Mouse (Mus musculus): ENCODE results near the gene Smc4. TPM values are rescaled to one million over a fixed set of nuclear protein-coding genes. Genes with fewer than 3 reads are reported as not detected.

The Smc4 gene
- 10 to 100 TPM; 34.1 to 38.1 TPM for total RNA-seq (2021)
- long read RNA-seq, experiment 1, partial matches to known transcripts: 25 of 29 reads
- long read RNA-seq, experiment 1, other reads (novel, unspliced or antisense): 4 of 29 reads
- long read RNA-seq, experiment 2, full-length matches to known transcripts: 2 of 2 reads
- long read RNA-seq, experiment 2, partial matches to known transcripts: 0 of 2 reads
- long read RNA-seq, experiment 2, other reads (novel, unspliced or antisense): 0 of 2 reads

DNA sequence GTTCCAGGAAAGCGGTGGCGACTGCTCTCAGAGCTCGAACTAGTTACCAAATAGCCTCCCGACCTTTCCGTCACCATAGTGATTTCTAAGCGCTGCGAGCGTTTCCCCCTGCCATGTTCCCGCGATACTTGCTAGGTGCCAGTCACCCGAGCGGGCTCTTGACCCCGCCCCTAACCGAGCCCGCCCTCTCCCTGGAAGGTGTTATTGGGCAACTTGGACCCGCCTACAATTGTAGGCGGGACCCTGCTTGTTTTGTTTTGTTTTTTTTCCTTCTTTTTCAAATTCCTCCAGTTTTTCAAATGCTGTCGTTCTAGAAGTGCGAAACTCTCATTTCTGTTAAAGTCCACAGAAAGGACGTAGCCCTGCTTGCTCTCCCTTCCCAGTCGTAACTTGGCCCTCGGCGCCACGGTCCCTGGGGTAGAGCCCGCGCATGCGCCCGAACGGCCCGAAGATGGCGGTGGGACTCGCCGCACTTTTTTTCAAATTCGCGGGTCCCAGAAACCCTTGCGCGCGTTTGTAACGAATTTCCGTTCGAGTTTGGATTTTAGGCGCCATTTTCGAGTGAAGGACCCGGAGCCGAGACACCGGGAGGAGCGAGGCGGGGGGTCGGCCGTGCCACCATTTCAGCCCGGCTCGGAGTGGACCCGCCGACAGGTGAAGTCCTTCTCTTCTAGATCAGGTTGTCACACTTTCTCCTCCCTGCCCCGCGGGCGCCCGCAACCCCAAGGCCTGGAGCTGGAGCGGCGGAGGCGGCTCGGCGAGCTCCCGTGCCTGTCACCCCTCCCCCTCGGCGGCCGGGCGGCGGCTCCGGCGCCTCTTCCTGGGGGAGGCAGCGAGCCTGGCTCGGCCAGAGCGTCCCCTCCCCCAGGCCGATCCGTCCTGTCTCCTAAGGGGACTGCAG, at the start of gene Smc4, which contains the start of gene Ift80:
Smc4 (plus strand) TSS at position 302 of the 901 bp plus-strand sequence.
Ift80 (minus strand) TSS at position 134 of the 901 bp plus-strand sequence.
- peak; percentile 95 to 96 for DNase-seq

DNA sequence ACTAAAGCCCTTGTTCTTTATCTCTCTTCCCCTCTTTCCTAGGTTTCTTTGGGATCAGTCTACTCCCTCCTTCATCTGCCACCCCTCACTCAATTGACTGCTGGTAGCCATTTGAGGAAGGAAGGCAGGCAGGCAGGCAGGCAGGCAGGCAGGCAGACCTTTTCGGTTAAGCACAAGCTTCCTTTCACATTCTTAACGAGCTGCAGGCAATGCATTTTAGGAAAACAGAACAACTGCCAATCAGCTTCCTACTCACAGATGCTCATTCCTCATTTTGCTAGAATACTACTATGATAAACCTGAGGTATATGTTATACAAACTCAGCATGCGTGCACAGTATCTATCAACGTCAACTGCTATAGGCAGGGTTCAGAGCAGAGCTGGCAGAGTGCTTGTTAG, 48.1 kb upstream of the Smc4 start:
- DNase-seq: no peak

DNA sequence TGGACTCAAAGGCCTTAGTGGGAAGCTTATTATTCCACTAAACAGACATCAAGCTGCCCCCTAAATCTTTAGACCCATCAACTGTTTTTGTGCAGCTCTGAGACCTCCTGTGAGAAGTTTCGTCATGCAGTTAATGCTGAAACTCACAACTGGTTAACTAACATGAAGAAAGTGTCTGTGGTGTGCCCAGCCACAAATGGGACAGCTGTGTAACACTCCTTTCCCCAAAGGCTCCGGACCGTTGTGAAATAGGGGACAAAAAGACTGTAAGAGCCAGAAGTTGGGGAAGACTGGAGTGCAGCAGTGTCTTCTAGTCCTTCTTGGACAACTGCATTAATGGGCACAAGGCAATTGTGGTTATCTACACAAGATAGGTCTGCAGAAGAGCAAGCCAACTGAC, 47.1 kb upstream of the Smc4 start:
- DNase-seq: no peak

DNA sequence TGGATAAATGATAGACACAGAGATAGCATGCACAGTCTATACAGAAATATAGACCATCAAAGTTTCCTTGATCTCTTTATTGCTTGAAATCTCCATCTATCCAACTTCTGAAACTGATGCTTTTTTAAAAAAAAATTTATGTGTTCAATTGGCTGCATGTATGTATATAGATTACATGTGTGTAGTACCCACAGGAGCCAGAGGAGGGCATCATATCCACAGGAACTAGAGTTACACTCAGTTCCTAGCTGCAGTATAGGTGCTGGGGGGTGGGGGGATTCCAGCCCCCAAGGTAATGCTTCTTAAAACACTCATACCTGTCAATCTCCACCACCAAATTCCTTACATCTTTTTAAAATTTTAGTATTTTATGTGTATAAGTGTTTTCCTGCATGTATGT, 39.9 kb upstream of the Smc4 start:
- peak in 1 of 2 experiments; percentile 20 for DNase-seq

DNA sequence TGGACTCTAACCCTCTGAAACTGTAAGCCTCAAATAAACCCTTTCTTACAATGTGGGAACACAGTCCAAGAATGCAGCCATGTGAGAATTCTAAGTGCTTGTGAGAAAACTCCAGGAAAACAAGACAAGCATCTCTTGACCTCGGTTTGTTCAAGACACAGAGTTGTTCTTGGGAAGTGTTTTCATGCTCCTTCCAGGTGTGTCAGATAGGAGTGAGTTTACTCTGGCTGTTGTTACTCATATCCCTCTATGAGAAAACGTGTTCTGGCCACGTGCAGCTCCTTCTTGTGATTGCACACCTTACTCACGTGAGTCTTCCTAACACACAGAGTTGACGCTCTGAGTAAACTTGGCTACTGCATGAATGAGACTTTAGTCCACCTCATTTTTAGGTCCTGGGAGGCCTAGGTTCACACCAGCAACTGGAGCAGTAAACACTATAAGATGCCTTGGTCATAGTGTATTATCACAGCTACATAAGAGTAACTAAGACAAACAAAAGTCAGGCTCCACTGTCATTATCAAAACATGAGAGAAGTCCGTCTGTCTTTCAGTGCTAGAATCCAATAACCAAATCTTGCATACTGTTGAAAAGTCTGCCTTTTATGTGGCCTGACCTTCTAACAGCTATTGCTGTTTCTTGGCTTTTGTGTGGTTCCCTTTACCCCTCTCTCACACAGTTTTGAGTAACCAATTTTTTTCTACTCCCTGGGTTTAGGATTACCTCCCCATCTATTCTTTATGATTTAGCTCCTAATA, 37.8 kb upstream of the Smc4 start:
- DNase-seq: no peak

DNA sequence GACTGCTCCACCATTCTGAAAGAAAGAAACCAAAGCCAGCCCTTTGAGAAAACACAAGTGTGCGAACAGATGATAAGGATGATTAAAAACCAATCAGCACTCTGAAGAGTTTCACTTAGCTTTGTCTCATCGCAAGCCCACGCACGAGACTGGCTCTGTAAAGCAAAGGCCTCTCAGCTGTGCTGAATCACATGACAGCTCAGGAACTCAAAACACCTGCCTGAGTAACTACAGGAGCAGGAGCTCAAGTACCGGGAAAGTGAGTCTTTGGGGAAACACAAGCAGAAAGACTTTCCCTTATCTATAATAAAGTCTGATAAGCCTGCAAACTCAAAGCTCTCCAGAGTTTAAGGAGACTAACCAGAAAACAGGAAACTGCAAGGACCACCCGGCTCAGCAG, 37.1 kb upstream of the Smc4 start:
- no peak for DNase-seq

DNA sequence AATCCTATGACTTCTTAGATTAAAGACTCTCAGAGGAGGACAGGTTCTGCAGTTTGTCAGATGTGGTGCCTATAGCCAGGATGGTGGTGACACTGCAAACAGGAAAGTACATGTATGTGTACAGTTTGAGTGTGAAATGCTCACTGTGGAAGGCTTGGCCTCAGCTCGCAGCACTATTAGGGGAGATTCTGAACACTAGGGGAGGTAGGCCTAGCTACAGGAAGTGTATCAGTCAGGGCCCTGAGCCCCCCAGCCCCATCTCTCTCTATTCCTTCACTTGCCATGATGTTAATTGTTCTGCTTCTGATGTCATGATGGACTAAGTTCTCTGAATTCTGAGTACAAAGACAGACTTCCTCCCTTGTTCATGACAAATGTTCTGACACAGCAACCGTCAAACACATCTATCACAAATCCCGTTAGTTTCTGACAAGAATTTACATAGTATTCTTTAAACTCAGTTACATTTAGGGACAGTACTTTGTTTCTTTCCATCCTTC, 35.4 kb upstream of the Smc4 start:
- no peak for DNase-seq

DNA sequence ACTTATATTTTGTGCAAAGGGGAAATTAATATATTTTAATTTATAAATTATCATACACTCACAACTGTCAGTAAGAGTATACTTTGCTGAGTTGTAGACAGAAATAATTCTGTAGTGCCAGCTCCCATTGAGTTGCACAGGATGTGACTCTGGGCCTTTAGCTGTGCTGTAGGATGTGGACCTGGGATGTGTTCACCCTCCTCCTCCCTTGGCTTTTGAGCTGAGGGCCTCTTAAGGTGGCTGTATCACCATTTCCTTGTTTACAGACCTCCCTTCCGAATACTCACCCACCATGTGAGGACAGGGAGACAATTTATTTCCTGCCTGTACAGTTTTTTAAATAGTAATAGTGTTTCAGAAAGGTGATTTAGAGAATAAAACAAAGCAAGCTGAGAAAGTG, 31.0 kb upstream of the Smc4 start:
- no peak for DNase-seq

DNA sequence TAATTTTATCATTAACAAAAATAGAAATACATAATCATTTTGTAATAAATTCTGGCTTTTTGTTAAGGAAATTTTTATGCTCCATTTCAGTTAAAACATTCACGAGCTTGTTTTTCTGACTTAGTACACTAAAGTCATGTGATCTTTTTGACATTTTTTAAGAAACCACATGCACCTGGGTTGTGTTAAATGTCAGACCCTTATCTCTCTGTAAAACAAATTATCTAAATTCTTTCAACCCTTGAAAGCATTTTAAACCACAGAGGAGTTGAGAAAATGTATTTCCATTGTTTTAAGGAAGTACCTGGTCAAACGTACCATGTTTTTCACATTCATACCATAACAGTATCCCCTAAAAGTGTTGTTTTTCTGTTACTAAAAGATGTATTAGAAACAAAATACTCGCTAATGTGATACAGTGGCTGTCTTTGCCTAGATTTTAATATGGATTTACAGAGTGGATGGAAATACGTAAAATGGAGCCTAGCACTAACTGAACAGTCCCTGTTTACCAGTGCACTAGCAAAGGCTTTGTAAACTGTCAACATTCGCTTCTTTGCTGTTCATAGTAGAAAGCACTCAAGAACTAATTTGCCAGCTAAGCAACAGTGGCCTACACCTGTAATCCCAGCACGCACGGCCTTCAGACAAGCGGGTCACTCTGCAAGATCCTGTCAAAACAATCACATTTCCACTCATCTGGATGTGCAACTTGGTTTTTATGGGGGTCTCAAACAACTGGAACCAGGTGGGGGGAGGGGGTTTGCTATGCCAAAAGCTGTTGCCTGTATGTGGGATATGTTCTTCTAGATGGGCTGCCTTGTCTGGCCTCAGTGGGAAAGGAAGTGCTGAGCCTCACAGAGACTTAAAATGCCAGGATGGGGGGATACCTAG, 29.7 kb upstream of the Smc4 start:
- DNase-seq: no peak

DNA sequence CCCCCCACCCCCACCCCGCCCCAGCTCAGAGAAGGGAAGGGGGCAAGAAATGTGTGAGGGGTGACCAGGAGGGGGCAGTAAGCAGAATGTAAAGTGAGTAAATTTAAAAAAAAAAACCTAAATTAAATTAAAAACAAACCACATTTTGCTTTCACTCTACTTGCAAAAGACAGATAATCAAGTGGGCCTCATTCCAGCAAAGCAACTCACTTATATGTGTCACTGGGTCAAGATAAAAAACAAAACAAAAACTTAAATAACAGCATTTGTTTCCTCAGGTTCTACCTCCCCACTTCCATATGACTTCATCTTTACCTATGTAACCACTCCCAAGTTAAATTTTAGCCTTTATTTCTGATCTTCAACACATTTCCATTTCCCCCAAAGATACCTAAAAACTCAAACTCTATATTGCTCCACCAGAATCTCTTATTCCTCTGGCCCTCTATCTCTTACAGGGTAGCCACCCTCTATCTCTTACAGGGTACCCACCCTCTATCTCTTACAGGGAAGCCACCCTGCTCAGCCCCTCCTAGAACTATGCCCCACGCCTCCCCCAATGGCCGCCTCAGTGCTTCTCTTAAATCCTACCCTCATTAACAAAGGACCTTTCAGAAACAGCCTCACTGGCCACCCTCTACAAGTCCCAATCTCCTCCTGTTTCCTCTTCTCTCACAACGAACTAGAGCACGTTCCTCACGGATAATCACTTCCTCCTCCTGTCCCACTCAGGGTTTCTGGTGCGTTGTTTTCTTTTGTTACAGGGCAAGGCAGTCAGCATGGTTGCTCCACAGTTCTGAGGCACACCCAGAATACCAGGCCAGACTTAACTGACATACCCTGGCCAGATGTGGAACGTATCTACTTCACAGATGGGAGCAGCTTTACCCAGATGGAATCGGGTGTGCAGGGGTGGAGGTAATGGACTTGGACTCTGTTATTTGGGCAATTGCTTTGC, 28.7 kb upstream of the Smc4 start:
- DNase-seq: no peak

DNA sequence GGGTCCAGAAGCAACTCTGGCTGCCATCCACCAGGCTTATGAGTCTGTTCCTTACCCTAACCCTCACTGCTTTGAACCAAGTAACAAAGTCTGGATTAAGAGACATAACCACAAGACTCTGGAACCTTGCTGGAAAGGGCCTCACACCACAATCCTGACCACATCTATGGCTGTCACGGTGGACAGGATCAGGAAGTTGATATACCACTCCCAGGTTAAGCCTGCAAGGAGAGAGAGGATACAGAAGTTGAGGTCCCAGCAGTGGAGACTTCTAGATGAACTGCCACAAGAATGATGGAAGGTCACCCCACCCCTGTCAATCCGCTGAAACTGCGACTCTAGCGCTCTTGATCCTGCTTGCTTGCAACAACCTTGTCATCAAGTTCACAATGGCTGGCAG, 26.8 kb upstream of the Smc4 start:
- no peak for DNase-seq

DNA sequence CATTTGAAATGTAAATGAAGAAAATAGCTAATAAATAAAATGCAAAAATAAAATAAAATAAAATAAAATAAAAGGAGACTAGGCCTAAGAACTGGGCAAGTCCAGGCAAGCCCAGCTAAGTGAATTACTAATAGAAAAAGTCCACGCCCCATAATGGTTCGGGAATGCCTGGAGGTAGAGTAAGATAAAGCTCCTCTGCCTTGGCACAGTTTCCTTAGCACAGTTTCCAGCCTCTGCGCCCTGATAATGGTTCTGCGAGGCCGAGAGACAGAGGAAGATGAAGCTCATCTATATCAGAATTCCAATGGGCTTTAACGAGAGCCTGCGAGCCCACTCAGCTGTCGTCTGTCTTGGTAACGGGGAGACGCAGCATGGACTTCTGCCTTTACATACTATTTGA, 25.4 kb upstream of the Smc4 start:
- DNase-seq: no peak

DNA sequence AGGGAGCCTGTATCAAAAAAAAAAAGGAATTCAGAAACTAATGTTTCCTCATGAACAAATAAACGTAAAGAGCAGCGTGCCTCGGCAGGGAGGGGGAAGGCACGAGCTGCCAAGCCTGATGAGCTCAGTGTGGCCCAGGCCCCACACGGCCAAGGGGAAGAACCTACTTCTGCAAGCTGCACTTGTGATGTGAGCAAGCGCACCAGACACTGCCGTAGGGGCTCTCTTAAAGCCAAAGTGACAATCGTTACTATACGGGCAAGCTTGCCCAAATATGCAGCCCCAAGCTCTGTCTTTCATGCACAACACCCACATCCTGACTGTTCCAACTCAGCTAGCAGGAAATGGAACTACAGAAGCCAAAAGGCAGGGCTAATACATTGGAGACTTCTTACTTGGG, 23.6 kb upstream of the Smc4 start:
- DNase-seq: peak in 1 of 2 experiments; percentile 15

DNA sequence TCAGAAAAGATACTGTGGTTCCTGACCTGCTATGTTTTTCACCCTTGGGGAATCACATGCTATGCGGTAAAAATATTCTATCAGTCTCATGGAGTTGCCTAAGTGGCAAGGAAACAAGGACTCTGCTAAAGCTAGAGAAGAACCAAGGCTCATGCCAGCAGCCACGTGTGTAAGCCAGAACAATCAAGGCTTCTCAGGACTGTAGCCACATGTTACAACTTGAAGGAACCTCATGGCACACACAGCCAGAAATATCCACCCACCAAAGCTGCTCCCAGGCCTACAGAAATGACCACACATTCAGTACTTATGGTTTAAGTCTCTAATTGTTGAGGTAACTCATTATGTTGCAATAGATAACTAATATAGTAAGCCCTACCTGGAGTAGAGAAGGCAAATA, 18.0 kb upstream of the Smc4 start:
- DNase-seq: no peak

DNA sequence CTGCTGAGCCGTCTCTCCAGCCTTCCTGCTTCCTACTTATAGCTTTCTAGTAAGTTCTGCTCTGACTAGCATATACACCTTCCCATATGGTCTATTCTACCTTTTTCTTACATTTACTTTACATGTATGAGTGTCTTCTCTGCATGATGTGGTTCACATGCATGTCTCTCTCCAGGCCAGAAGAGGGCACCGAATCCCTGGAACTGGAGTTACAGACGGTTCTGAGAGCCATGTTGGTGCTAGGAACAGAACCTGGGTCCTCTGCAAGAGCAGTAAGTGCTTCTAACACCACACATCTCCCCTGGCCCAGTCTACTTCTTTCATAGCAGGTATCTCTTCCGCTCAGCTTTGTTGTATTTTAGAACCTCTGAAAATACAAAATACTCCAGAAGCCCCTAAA, 1.8 kb upstream of the Smc4 start:
- DNase-seq: no peak

DNA sequence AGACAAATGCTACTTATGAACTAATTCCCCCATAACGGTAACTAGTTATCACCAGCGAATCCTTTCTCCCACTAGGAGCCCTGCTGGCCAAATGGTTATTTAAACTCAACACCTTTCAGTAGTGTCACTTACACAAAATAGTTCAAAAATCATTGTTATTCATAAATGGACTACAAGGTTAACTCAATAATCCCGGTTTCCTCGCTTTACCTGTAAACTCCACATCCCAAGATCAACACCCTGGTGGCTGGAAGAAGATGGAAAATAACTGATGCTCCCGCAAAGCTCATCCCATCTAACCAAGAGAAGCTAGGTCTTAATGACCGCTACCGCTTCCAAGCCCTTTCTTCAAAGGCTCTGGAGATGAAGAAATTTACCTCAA, 492 bp upstream of the Smc4 start:
- no peak for DNase-seq

DNA sequence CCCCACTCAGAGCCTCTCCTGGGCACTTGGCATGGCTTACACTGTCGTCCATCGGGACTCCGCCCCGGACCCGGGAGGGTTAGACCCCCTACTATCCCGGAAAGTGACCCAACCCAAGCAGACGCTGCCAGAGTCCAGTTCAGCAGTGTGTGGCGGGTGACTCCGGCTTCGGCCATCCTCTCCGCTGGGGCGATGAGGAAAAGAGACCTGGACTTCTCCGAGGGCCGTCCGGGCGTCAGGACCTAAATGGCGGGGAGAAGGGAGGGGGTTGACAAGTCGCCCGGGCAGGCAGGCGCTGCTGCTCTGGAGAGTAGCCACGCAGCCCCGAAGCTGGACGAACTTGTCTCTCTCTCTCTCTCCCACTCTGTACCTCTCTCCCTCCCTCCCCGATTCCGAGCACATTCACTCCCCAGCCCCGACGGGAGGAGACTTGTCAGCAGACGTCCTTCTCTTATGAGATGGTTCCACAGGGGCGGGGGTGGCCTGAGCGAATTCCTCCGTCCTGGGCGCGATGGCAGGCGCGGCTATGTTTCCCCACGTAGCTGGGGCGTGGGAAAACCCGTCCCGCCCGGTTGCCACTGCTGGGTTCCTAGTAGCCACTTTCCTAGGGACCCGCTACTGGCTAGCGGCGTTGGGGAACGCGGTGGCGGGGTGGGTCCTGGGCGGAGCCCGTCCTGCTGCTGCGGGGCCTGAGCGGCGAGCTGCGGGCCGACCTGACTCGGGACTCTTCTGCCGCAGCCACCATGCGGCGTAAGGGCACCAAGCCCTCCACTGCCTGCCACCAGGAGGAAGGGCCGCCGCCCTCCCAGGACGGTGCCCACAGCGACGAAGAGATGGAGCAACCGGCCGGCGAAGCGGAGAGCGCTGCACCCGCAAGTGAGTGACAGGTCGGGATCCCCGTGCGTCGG, 1.1 kb downstream of the Smc4 start:
- peak; percentile 71 to 72 for DNase-seq

DNA sequence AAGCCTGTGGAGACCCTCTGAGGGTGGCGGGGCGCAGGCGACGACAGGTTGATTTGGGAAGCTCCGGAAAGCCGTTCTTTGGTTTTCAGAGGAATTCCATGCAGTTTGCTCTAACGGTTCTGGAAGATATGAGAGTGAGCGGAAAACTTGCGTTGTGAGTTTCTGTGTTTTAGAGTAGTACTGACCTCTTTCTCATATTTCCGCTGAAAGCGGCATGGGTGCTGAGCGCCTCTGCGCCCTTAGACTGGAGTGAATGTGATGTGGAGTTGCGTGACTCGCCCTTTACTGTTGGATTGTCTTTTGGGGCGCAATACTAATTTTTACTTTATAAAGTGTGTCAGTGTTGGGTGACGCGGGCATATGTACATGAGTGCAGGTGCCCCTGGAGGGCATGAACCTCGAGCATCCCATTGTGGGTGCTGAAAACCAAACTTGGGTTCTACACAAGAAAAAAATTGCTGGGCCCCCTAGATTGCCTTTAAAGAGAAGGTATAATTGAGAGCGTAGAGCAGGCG, 1.8 kb downstream of the Smc4 start:
- DNase-seq: peak; percentile 21 to 32

DNA sequence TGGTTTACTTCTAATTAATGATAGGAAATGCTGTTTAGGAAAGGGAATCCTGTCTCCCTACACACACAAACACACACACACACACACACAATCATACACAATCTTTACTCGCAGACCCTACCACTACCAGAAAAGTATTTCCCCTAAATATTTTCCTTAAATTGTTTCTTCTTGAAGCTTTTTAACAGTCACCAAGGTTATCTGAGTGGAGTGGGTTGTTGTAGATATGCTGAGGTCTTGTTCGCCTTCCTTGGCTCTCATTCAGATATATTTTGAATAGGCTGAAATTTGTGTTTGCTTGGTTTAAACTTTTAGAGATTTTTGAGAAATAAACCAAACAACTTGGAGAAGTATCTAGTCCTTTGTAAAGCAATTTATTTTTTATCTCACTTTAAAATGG, 4.3 kb downstream of the Smc4 start:
- DNase-seq: no peak

Measured in adrenal gland, postnatal 36 days (tissue).